Mouse (Mus musculus): ENCODE measurements at regions not wholly inside any gene's neighbourhood (a gene's known extent, or its start where the extent isn't known, plus 50 kb on each side); places are given as distances from the start of the nearest gene placed in this dataset.

GRCm38 (mm10) chr6:50042127-50042526 is 67.9 kb upstream of the Mpp6 start:
- no peak overlapping the region for H3K4me3 ChIP-seq (ENCODE audit: insufficient read depth, low read length)
- H3K27ac ChIP-seq (ENCODE audit: insufficient read depth, low read length) = no peak overlapping the region
- H3K4me1 ChIP-seq (ENCODE audit: control insufficient read depth, insufficient read depth, low read length) = no peaks in the 10 kb centered on the region
- TF ChIP-seq CTCF (IDR thresholded peaks at IDR 0.05; ENCODE audit: extremely low read depth, insufficient read depth, low read length) (no peak), POLR2A (IDR thresholded peaks at IDR 0.05; ENCODE audit: extremely low read depth, insufficient read depth, low read length) (no peak)

- no peak overlapping the region for H3K27ac ChIP-seq (ENCODE audit: insufficient read depth, low read length)
- TF ChIP-seq POLR2A (IDR thresholded peaks at IDR 0.05; ENCODE audit: extremely low read depth, insufficient read depth, low read length) (no peak), CTCF (IDR thresholded peaks at IDR 0.05; ENCODE audit: extremely low read depth, insufficient read depth, low read length) (no peak)
- H3K4me1 ChIP-seq (ENCODE audit: control insufficient read depth, insufficient read depth, low read length) = no peaks in the 10 kb centered on the region
- no peak overlapping the region for H3K4me3 ChIP-seq (ENCODE audit: insufficient read depth, low read length)
These were observed 65.9 kb upstream of the Mpp6 start for GRCm38 (mm10) chr6:50044165-50044564.

- Histone ChIP-seq H3K4me1 (ENCODE audit: control insufficient read depth, insufficient read depth, low read length) (no peaks in the 10 kb centered on the region), H3K27ac (ENCODE audit: insufficient read depth, low read length) (no peak overlapping the region), H3K4me3 (ENCODE audit: insufficient read depth, low read length) (no peak overlapping the region)
- TF ChIP-seq CTCF (IDR thresholded peaks at IDR 0.05; ENCODE audit: extremely low read depth, insufficient read depth, low read length) (no peak), POLR2A (IDR thresholded peaks at IDR 0.05; ENCODE audit: extremely low read depth, insufficient read depth, low read length) (no peak)
These were observed 63.3 kb upstream of the Mpp6 start for GRCm38 (mm10) chr6:50046721-50047120.

DNA sequence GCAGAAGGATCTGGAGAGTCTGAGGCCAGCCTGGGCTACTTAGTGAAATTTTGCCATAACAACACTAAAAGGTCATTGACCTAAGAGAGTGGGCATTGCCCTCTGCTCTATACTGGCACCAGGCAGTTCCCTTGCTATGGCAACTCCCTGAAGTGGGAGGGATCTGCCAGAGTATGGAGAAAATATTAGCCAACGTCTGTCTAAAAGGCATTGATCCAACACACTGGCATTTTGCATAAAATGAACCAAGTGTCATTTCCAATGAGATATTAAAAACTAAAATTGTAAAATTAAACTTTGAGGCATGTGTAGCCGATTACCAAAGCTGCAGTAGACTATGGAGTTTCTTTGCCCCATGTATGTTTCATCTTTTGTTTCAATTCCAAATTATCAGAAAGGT is 57.6 kb upstream of the Mpp6 start:
- no peak for TF ChIP-seq POLR2A (IDR thresholded peaks at IDR 0.05; ENCODE audit: extremely low read depth, insufficient read depth, low read length)
- no peak overlapping the region for H3K27ac ChIP-seq (ENCODE audit: insufficient read depth, low read length)
- H3K4me3 ChIP-seq (ENCODE audit: insufficient read depth, low read length) = no peak overlapping the region

DNA sequence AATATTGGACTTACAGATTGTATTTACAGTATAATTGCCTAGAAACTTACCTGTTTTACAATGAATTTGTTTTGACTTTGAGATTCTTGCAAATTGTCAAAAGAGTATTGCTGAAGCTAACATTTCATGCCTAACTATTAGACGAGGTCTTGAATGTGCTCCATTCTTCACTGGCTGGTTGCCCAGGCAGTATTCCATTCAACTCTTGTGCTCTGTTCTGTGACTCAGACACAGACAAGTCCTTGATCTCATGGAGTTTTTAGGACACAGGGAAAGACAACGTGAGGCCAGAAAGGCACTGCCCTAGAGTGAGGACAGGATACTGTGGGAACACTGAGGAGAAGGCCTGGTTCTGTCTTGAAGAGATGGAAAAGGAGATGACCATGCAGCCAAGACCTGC is 57.0 kb upstream of the Mpp6 start:
- TF ChIP-seq CTCF (IDR thresholded peaks at IDR 0.05; ENCODE audit: extremely low read depth, insufficient read depth, low read length) = no peak
- TF ChIP-seq POLR2A (IDR thresholded peaks at IDR 0.05; ENCODE audit: extremely low read depth, insufficient read depth, low read length) = no peak
- Histone ChIP-seq H3K4me1 (ENCODE audit: control insufficient read depth, insufficient read depth, low read length) (no peaks in the 10 kb centered on the region), H3K4me3 (ENCODE audit: insufficient read depth, low read length) (no peak overlapping the region), H3K27ac (ENCODE audit: insufficient read depth, low read length) (no peak overlapping the region)

More for the DNA sequence above, 57.6 kb upstream of the Mpp6 start:
- no peaks in the 10 kb centered on the region for H3K4me1 ChIP-seq (ENCODE audit: control insufficient read depth, insufficient read depth, low read length)

DNA sequence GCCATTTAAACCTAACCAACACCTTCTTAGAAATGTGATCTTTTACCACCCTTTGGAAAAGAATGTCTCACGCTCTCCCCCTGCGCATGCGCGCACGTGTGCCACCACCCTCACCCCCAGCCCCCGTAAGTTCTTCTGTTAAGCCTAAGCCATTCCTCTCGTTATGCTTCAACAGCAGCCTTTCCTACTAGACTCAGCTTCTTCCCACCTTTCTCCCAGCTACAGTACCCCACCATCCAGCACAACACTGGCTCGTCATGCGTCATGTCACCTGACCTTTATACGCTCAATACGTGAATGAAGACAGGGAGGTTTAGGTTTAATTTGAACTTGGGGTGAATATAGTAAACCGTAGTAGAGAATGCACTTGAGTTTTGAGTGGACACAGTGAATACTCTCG is 55.8 kb upstream of the Mpp6 start:
- H3K27ac ChIP-seq (ENCODE audit: insufficient read depth, low read length) = no peak overlapping the region
- TF ChIP-seq POLR2A (IDR thresholded peaks at IDR 0.05; ENCODE audit: extremely low read depth, insufficient read depth, low read length) = no peak
- TF ChIP-seq CTCF (IDR thresholded peaks at IDR 0.05; ENCODE audit: extremely low read depth, insufficient read depth, low read length) = no peak
- H3K4me1 ChIP-seq (ENCODE audit: control insufficient read depth, insufficient read depth, low read length) = no peaks in the 10 kb centered on the region
- H3K4me3 ChIP-seq (ENCODE audit: insufficient read depth, low read length) = no peak overlapping the region

- Histone ChIP-seq H3K4me1 (ENCODE audit: control insufficient read depth, insufficient read depth, low read length) (no peaks in the 10 kb centered on the region), H3K27ac (ENCODE audit: insufficient read depth, low read length) (no peak overlapping the region), H3K4me3 (ENCODE audit: insufficient read depth, low read length) (no peak overlapping the region)
- TF ChIP-seq CTCF (IDR thresholded peaks at IDR 0.05; ENCODE audit: extremely low read depth, insufficient read depth, low read length) = no peak
- TF ChIP-seq POLR2A (IDR thresholded peaks at IDR 0.05; ENCODE audit: extremely low read depth, insufficient read depth, low read length) = no peak
These were observed 51.4 kb upstream of the Mpp6 start for GRCm38 (mm10) chr6:50058596-50058995.

- Histone ChIP-seq H3K4me1 (ENCODE audit: control insufficient read depth, insufficient read depth, low read length) (no peaks in the 10 kb centered on the region), H3K4me3 (ENCODE audit: insufficient read depth, low read length) (no peak overlapping the region), H3K27ac (ENCODE audit: insufficient read depth, low read length) (no peak overlapping the region)
- no peak for TF ChIP-seq CTCF (IDR thresholded peaks at IDR 0.05; ENCODE audit: extremely low read depth, insufficient read depth, low read length)
- no peak for TF ChIP-seq POLR2A (IDR thresholded peaks at IDR 0.05; ENCODE audit: extremely low read depth, insufficient read depth, low read length)
These were observed 50.1 kb upstream of the Mpp6 start for GRCm38 (mm10) chr6:50059917-50060316.

Data from cortical plate, adult 2 months (tissue).